Comparison of ENCODE assay signal across 9 mouse cellular contexts in the genomic region with DNA sequence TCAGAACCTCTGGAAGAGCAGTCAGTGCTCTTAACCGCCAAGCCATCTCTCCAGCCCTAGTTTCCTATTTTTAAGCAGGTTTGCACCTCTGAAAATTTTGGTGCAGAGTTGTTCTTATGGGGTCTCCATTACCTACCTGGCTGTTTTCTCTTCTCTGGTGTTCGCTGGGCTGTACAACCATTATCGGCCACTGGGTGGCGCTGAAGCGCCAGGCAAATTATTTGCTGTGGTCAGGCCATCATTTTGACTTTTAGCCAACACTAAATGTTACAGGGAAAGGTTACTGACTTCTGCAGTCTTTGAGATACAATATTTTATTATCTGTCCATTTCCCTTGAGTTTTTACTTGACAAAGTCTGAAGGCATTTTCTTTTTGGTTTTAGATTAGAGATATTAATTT.
DNase-seq lines count a peak whose midpoint lies in the region; ATAC-seq and TF ChIP-seq lines count a peak whose summit lies in the region.
"Had no signal": no experiment of that assay in that cellular context is flagged by ENCODE, and none has a peak within 500 bp of the region (broad histone marks: within the 10 kb centered on the region; RNA-seq: fewer than 3 reads in every experiment).

No protein-coding gene starts in this region.

- no peaks in the 10 kb centered on the region for H3K4me1 ChIP-seq in midbrain, embryonic 14.5 days (ENCODE audit: control insufficient read depth, insufficient read depth, low read length)
- H3K4me1 ChIP-seq in midbrain, embryonic 15.5 days = no peaks in the 10 kb centered on the region
- no peaks in the 10 kb centered on the region for H3K4me1 ChIP-seq in heart, postnatal 0 days (ENCODE audit: control insufficient read depth, insufficient read depth)
- H3K4me1 ChIP-seq: neural tube, embryonic 12.5 days had no signal

- intact Hi-C loops in left cerebral cortex, postnatal 36 days (cut with DNase I) = no loop called here

- WGBS in midbrain, embryonic 14.5 days = 3% methylated on average over 5 of the region's 5 CpGs
- 3% methylated on average over 5 of the region's 5 CpGs for WGBS in midbrain, embryonic 15.5 days
- WGBS in heart, postnatal 0 days = 4% methylated on average over 5 of the region's 5 CpGs

- peak; percentile 80 for DNase-seq in midbrain, embryonic 14.5 days
- peak; percentile 67 for DNase-seq in ZHBTc4 (ENCODE audit: low read depth, low spot score)
- DNase-seq in cerebellum, postnatal 36 days = peak; percentile 42 to 53
- peak; percentile 59 for DNase-seq in heart, postnatal 0 days (ENCODE audit: low spot score)
- peak; percentile 16 to 40 for DNase-seq in left cerebral cortex, postnatal 36 days (ENCODE audit: low spot score in 2 of 2)
- DNase-seq in retina, postnatal 7 days (ENCODE audit: low read depth, low spot score) = peak; percentile 24

- H3K9ac ChIP-seq in midbrain, embryonic 14.5 days (replicated peaks; ENCODE audit: low read length) = no peak overlapping the region
- no peak overlapping the region for H3K9ac ChIP-seq in midbrain, embryonic 15.5 days
- H3K9ac ChIP-seq in heart, postnatal 0 days (replicated peaks; ENCODE audit: low read depth, low read length) = no peak overlapping the region
- H3K9ac ChIP-seq: neural tube, embryonic 12.5 days had no signal

- H3K4me3 ChIP-seq in midbrain, embryonic 14.5 days (replicated peaks; ENCODE audit: low read depth, low read length) = no peak overlapping the region
- H3K4me3 ChIP-seq in midbrain, embryonic 15.5 days = no peak overlapping the region
- H3K4me3 ChIP-seq in heart, postnatal 0 days (ENCODE audit: low read depth, low read length) = no peak overlapping the region
- H3K4me3 ChIP-seq: neural tube, embryonic 12.5 days had no signal

- peak; percentile 76 for TF ChIP-seq CTCF in heart, postnatal 0 days (IDR thresholded peaks at IDR 0.05; ENCODE audit: low read depth)

- H3K27ac ChIP-seq in midbrain, embryonic 14.5 days (replicated peaks; ENCODE audit: low read depth, low read length) = no peak overlapping the region
- no peak overlapping the region for H3K27ac ChIP-seq in midbrain, embryonic 15.5 days
- no peak overlapping the region for H3K27ac ChIP-seq in heart, postnatal 0 days (ENCODE audit: low read depth)
- H3K27ac ChIP-seq: neural tube, embryonic 12.5 days had no signal

- no peak overlapping the region for H3K4me2 ChIP-seq in midbrain, embryonic 14.5 days (ENCODE audit: low read length)
- H3K4me2 ChIP-seq in midbrain, embryonic 15.5 days = no peak overlapping the region
- H3K4me2 ChIP-seq in heart, postnatal 0 days (ENCODE audit: low read depth, low read length) = no peak overlapping the region
- H3K4me2 ChIP-seq: neural tube, embryonic 12.5 days had no signal

- H3K9me3 ChIP-seq in midbrain, embryonic 14.5 days (ENCODE audit: control insufficient read depth, low read length) = no peaks in the 10 kb centered on the region
- no peaks in the 10 kb centered on the region for H3K9me3 ChIP-seq in midbrain, embryonic 15.5 days
- no peaks in the 10 kb centered on the region for H3K9me3 ChIP-seq in heart, postnatal 0 days (replicated peaks; ENCODE audit: control insufficient read depth, low read length)
- H3K9me3 ChIP-seq: neural tube, embryonic 12.5 days had no signal

- H3K36me3 ChIP-seq in midbrain, embryonic 14.5 days (ENCODE audit: control insufficient read depth, insufficient read depth, low read length) = no peaks in the 10 kb centered on the region
- no peaks in the 10 kb centered on the region for H3K36me3 ChIP-seq in midbrain, embryonic 15.5 days (replicated peaks)
- H3K36me3 ChIP-seq in heart, postnatal 0 days (replicated peaks; ENCODE audit: control insufficient read depth, insufficient read depth, low read length) = no peaks in the 10 kb centered on the region
- H3K36me3 ChIP-seq: neural tube, embryonic 12.5 days had no signal

- ATAC-seq in midbrain, embryonic 14.5 days (ENCODE audit: low FRiP score, low TSS enrichment) = no peak
- ATAC-seq in midbrain, embryonic 15.5 days (replicated peaks) = no peak
- no peak for ATAC-seq in heart, postnatal 0 days (ENCODE audit: insufficient read depth, low read depth)
- ATAC-seq in monocyte, adult 5-6 weeks (replicated peaks; ENCODE audit: insufficient number of reproducible peaks, low FRiP score, low TSS enrichment, poor library complexity, severe bottlenecking) = no peak

- H3K27me3 ChIP-seq in midbrain, embryonic 14.5 days (ENCODE audit: control insufficient read depth, insufficient read depth, low read length) = no peaks in the 10 kb centered on the region
- no peaks in the 10 kb centered on the region for H3K27me3 ChIP-seq in midbrain, embryonic 15.5 days (replicated peaks)
- no peaks in the 10 kb centered on the region for H3K27me3 ChIP-seq in heart, postnatal 0 days (ENCODE audit: control insufficient read depth, insufficient read depth, low read length)
- H3K27me3 ChIP-seq: neural tube, embryonic 12.5 days had no signal

- no peak for TF ChIP-seq EP300 in heart, postnatal 0 days (IDR thresholded peaks at IDR 0.05; ENCODE audit: low read depth)

Comparison
In these comparisons a context has a peak if more than half of its experiments do, and no peak if none do; other contexts are left out.
1. DNase-seq: peak in every context shown above with its lines; median percentile 80 in midbrain, embryonic 14.5 days; 67 in ZHBTc4; 59 in heart, postnatal 0 days; 48 in cerebellum, postnatal 36 days; 28 in left cerebral cortex, postnatal 36 days; 24 in retina, postnatal 7 days.